Mouse (Mus musculus) c-Kit-positive CD71-positive TER-119-negative erythroid progenitor cells, embryonic 14.5 days (primary cell): Measurements from ENCODE around the gene Gm17727.
"Not testable (repeated sequence)": the region's sequence is repeated elsewhere in the genome, so short reads cannot be mapped to it uniquely, and the experiment has no call there.

Source experiments
- DNase-seq: peaks from one replicate; pipeline ENCODE4 v3.0.0-alpha.2; 2013; ENCODE audit warnings: low read depth

Gm17727 gene

GRCm38 (mm10) chr9:35778009-35778408 lies at the start of gene Gm17727:
Gene Gm17727 (minus strand): TSS chr9:35778109.
- DNase-seq, result no peak

GRCm38 (mm10) chr9:35817881-35818280 lies 40.0 kb upstream of the Gm17727 start:
- not testable (repeated sequence) for DNase-seq

DNA sequence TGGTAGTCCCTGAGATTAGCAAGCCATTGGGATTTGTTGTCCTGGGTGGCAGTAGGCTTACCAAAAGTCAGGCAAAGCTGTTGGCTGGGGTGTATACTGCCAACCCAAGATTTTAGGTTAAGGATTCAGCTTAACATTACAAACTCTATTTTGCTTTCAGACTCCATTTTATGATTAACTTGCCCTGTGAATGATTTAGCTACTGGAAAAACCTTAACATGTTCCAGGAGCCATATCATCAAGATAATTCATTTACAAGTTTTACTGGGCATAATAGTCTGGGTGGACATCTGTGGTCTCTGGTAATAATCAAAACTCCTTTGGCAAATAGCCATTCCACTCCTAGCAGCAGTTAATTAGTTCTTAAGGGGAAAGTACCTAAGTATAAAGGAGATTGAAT lies 20.2 kb upstream of the Gm17727 start:
- no peak for DNase-seq

DNA sequence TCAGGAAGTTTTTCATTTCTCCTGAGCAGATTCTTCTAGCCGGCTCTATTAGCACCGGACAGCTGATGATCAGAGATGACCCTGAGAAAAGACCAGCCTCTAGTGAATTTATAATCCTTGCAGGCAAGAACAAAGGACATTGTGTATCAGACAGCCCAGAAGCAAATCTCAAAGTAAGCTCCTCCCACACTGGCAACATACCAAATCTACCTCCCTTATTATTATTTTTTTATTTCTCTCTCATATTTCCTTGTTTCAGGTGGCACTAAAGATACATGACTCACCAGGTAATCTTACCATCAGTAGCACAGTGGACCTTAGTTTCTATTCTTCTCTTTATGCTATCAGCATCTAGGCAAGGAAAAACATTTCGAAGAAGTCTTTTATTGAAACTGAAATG lies 12.1 kb upstream of the Gm17727 start, which contains the start of the genes Gm27235 and D730048I06Rik:
Gm27235 (minus strand) TSS at position 101 of the 400 bp plus-strand sequence.
D730048I06Rik (minus strand) TSS at position 112 of the 400 bp plus-strand sequence.
- DNase-seq, result no peak

- DNase-seq, result no peak
Measured at GRCm38 (mm10) chr9:35756843-35757242, 21.1 kb downstream of the Gm17727 start.

DNA sequence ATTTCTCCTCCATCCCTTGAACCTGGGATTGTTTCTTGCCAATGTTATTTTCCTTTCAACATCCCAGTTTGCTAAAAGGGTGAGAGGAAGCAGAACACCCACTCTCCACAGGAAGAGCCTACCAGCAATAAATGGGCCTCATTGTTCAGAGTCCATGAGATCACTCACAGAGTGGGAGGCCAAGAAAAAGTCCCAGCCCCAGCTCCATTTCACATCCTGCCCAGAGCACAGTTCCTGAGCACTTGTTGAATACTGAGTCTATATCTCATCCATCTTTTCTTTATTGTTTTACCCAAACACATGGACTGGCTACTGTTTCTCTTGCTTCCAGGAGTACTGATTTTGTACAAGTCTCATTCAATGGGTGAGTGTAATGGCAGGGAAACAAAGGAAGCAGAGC lies 37.2 kb downstream of the Gm17727 start, which contains the start of gene Gm17677:
Gm17677 (plus strand) TSS at position 301 of the 400 bp plus-strand sequence.
- DNase-seq, result no peak
